Mouse (Mus musculus) gastrocnemius, postnatal 10 days (tissue): ENCODE results near the gene Gtpbp2. TPM values are rescaled to one million over a fixed set of nuclear protein-coding genes. Genes with fewer than 3 reads are reported as not detected.

Source experiments
- DNase-seq: peaks from one replicate; pipeline ENCODE4 v3.0.0; 2021; ENCODE audit warnings: mixed read lengths
- total RNA-seq, 2 experiments: library from RNA; stranded (reverse); gene quantifications; 2 replicates each; pipeline ENCODE4 v1.2.3; 2021

Gtpbp2 gene
- total RNA-seq, 2 experiments from 2014 or later = 44.9 to 59.2 TPM

GRCm38 (mm10) chr17:46206676-46207075, 45.8 kb downstream of the Gtpbp2 start:
- DNase-seq = no peak

- DNase-seq = no peak
These were observed 49.7 kb downstream of the Gtpbp2 start for GRCm38 (mm10) chr17:46210550-46210949.

Other genes starting within 250 kb of the Gtpbp2 start
- 100 to 1,000 TPM in 1 of 2 experiments, 10 to 100 TPM in 1; 73.8 to 125 TPM for gene Vegfa, start 128.7 kb upstream of the Gtpbp2 start, total RNA-seq
- gene Mrps18a, start 50.0 kb upstream of the Gtpbp2 start, total RNA-seq = 10 to 100 TPM; 62.6 to 63.8 TPM
- gene Rsph9, start 16.8 kb upstream of the Gtpbp2 start, total RNA-seq = under 1 TPM; 0.49 to 0.84 TPM
- 10 to 100 TPM; 14.0 to 14.7 TPM for gene Mad2l1bp, start 7.5 kb upstream of the Gtpbp2 start, total RNA-seq
- gene Polh, start 41.6 kb downstream of the Gtpbp2 start, total RNA-seq = 10 to 100 TPM; 13.7 to 14.9 TPM
- gene Xpo5, start 41.8 kb downstream of the Gtpbp2 start, total RNA-seq = 10 to 100 TPM; 15.8 to 18.8 TPM
- 10 to 100 TPM; 18.5 to 21.8 TPM for gene Polr1c, start 87.0 kb downstream of the Gtpbp2 start, total RNA-seq
- gene Yipf3, start 87.0 kb downstream of the Gtpbp2 start, total RNA-seq = 10 to 100 TPM; 53.6 to 66.6 TPM
- under 1 TPM; 0.54 to 0.79 TPM for gene Lrrc73, start 92.5 kb downstream of the Gtpbp2 start, total RNA-seq
- gene Tjap1, start 122.0 kb downstream of the Gtpbp2 start, total RNA-seq = 10 to 100 TPM; 42.3 to 64.0 TPM
- under 1 TPM; 0.35 to 0.79 TPM for gene Dlk2, start 136.4 kb downstream of the Gtpbp2 start, total RNA-seq
- 1 to 10 TPM; 3.5 to 4.2 TPM for gene Abcc10, start 167.3 kb downstream of the Gtpbp2 start, total RNA-seq
- gene Zfp318, start 222.7 kb downstream of the Gtpbp2 start, total RNA-seq = 10 to 100 TPM; 17.5 to 24.1 TPM